Comparison of ENCODE assay signal across 23 mouse cellular contexts in the genomic region with DNA sequence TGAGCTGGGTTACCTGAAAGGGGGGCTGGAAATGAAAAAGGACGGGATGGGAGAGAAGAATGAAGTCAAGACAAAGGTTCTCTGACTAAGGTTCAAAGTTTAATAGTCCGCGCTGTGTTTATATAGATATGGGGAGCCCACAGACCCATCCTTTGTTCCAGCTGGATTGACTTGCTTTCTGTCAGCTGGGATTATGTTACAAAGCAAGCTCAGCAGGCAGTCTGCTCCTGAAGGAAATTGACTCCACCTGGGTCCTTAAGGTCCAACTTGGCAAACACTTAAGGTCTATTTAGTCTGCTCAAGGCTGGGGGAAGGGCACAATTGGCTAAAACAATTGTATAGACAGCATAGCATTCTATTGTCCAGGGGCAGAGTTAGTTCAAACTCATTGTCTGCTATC.
DNase-seq lines count a peak whose midpoint lies in the region; ATAC-seq and TF ChIP-seq lines count a peak whose summit lies in the region.
"Had no signal": no experiment of that assay in that cellular context is flagged by ENCODE, and none has a peak within 500 bp of the region (broad histone marks: within the 10 kb centered on the region; RNA-seq: fewer than 3 reads in every experiment).

No protein-coding gene starts in this region.

- no peak for DNase-seq in kidney, adult 11 months
- DNase-seq in lung, postnatal 0 days (ENCODE audit: low spot score): peak; percentile 26
- DNase-seq in lung, postnatal 10 days: no peak
- DNase-seq in embryo, embryonic 10.5 days (ENCODE audit: low spot score): peak; percentile 44
- no peak for DNase-seq in right cerebral cortex, postnatal 10 days (ENCODE audit: low spot score in 2 of 2)
- DNase-seq: adrenal gland, postnatal 14 days; cerebellum, adult 8-10 months; gastrocnemius, postnatal 36 days; kidney, postnatal 25 days; left cerebral cortex, postnatal 4 days; lung, adult 2 months; retina, postnatal 1 day; right cerebral cortex, postnatal 4 days had no signal

- no peaks in the 10 kb centered on the region for H3K9me3 ChIP-seq in kidney, embryonic 14.5 days (ENCODE audit: control insufficient read depth, low read length)
- H3K9me3 ChIP-seq in lung, postnatal 0 days (ENCODE audit: low read length): no peaks in the 10 kb centered on the region
- no peaks in the 10 kb centered on the region for H3K9me3 ChIP-seq in limb, embryonic 12.5 days
- no peaks in the 10 kb centered on the region for H3K9me3 ChIP-seq in forebrain, embryonic 16.5 days (ENCODE audit: control insufficient read depth, low read length)
- H3K9me3 ChIP-seq: heart, embryonic 10.5 days; hindbrain, embryonic 13.5 days; midbrain, embryonic 10.5 days had no signal

- H3K4me1 ChIP-seq in kidney, embryonic 14.5 days (ENCODE audit: control insufficient read depth, insufficient read depth, low read length): no peaks in the 10 kb centered on the region
- no peaks in the 10 kb centered on the region for H3K4me1 ChIP-seq in lung, postnatal 0 days (ENCODE audit: insufficient read depth, low read depth, low read length)
- H3K4me1 ChIP-seq in limb, embryonic 12.5 days (replicated peaks): 0 out of 2 replicates have a peak, but pooled peaks cover 5% of the 10 kb centered on the region
- H3K4me1 ChIP-seq in forebrain, embryonic 16.5 days (replicated peaks; ENCODE audit: control insufficient read depth, insufficient read depth, low read length): no peaks in the 10 kb centered on the region
- H3K4me1 ChIP-seq: heart, embryonic 10.5 days; hindbrain, embryonic 13.5 days; liver, embryonic 12.5 days; midbrain, embryonic 10.5 days had no signal

- no peak overlapping the region for H3K9ac ChIP-seq in kidney, embryonic 14.5 days (ENCODE audit: low read depth, low read length)
- no peak overlapping the region for H3K9ac ChIP-seq in lung, postnatal 0 days (replicated peaks; ENCODE audit: low read depth)
- no peak overlapping the region for H3K9ac ChIP-seq in limb, embryonic 12.5 days (replicated peaks)
- no peak overlapping the region for H3K9ac ChIP-seq in forebrain, embryonic 16.5 days (replicated peaks; ENCODE audit: low read depth, low read length)
- H3K9ac ChIP-seq: hindbrain, embryonic 13.5 days; liver, embryonic 12.5 days had no signal

- H3K36me3 ChIP-seq in kidney, embryonic 14.5 days (ENCODE audit: control insufficient read depth, insufficient read depth, low read length): no peaks in the 10 kb centered on the region
- H3K36me3 ChIP-seq in lung, postnatal 0 days (ENCODE audit: insufficient read depth, low read length): no peaks in the 10 kb centered on the region
- no peaks in the 10 kb centered on the region for H3K36me3 ChIP-seq in limb, embryonic 12.5 days
- no peaks in the 10 kb centered on the region for H3K36me3 ChIP-seq in forebrain, embryonic 16.5 days (ENCODE audit: control insufficient read depth, insufficient read depth)
- H3K36me3 ChIP-seq: heart, embryonic 10.5 days; hindbrain, embryonic 13.5 days; liver, embryonic 12.5 days; midbrain, embryonic 10.5 days had no signal

- H3K4me3 ChIP-seq in kidney, embryonic 14.5 days (ENCODE audit: low read length): no peak overlapping the region
- no peak overlapping the region for H3K4me3 ChIP-seq in lung, postnatal 0 days (ENCODE audit: low read depth, low read length)
- no peak overlapping the region for H3K4me3 ChIP-seq in limb, embryonic 12.5 days (replicated peaks)
- H3K4me3 ChIP-seq in forebrain, embryonic 16.5 days (replicated peaks; ENCODE audit: low read length): no peak overlapping the region
- H3K4me3 ChIP-seq: erythroblast, embryonic 14.5 days; heart, embryonic 10.5 days; hindbrain, embryonic 13.5 days; liver, embryonic 12.5 days; midbrain, embryonic 10.5 days had no signal

- WGBS in kidney, embryonic 14.5 days: 19% methylated on average over 3 of the region's 3 CpGs
- WGBS in lung, postnatal 0 days: 45% methylated on average over 3 of the region's 3 CpGs
- WGBS in limb, embryonic 12.5 days: 42% methylated on average over 3 of the region's 3 CpGs
- 53% methylated on average over 3 of the region's 3 CpGs for WGBS in forebrain, embryonic 16.5 days

- H3K27me3 ChIP-seq in kidney, embryonic 14.5 days (ENCODE audit: control insufficient read depth, insufficient read depth, low read length): no peaks in the 10 kb centered on the region
- H3K27me3 ChIP-seq in lung, postnatal 0 days (replicated peaks; ENCODE audit: insufficient read depth, low read length): no peaks in the 10 kb centered on the region
- no peaks in the 10 kb centered on the region for H3K27me3 ChIP-seq in limb, embryonic 12.5 days
- no peaks in the 10 kb centered on the region for H3K27me3 ChIP-seq in forebrain, embryonic 16.5 days (replicated peaks; ENCODE audit: control insufficient read depth, insufficient read depth, low read length)
- H3K27me3 ChIP-seq: hindbrain, embryonic 13.5 days; liver, embryonic 12.5 days; Patski had no signal

- no peak overlapping the region for H3K4me2 ChIP-seq in kidney, embryonic 14.5 days (replicated peaks; ENCODE audit: low read depth, low read length)
- no peak overlapping the region for H3K4me2 ChIP-seq in lung, postnatal 0 days (replicated peaks; ENCODE audit: low read depth, low read length)
- H3K4me2 ChIP-seq in limb, embryonic 12.5 days: no peak overlapping the region
- H3K4me2 ChIP-seq in forebrain, embryonic 16.5 days (ENCODE audit: low read length): no peak overlapping the region
- H3K4me2 ChIP-seq: hindbrain, embryonic 13.5 days; liver, embryonic 12.5 days had no signal

- no peak overlapping the region for H3K27ac ChIP-seq in kidney, embryonic 14.5 days (ENCODE audit: low read depth, low read length)
- no peak overlapping the region for H3K27ac ChIP-seq in lung, postnatal 0 days (ENCODE audit: low read length)
- H3K27ac ChIP-seq in limb, embryonic 12.5 days: no peak overlapping the region
- H3K27ac ChIP-seq in forebrain, embryonic 16.5 days (ENCODE audit: low read length): no peak overlapping the region
- H3K27ac ChIP-seq: heart, embryonic 10.5 days; hindbrain, embryonic 13.5 days; liver, embryonic 12.5 days; midbrain, embryonic 10.5 days had no signal

- no peak for TF ChIP-seq CTCF in lung, postnatal 0 days (IDR thresholded peaks at IDR 0.05)

- no peak for TF ChIP-seq EP300 in lung, postnatal 0 days (IDR thresholded peaks at IDR 0.05)

- ATAC-seq in kidney, embryonic 14.5 days (ENCODE audit: low FRiP score, low TSS enrichment): peak; percentile 91
- ATAC-seq in lung, postnatal 0 days: no peak
- ATAC-seq in limb, embryonic 12.5 days (ENCODE audit: insufficient number of reproducible peaks, insufficient read depth, low FRiP score, low TSS enrichment, low read depth): 0 out of 2 replicates have a peak, but pooled peaks have one; percentile 37
- no peak for ATAC-seq in forebrain, embryonic 16.5 days
- ATAC-seq: forebrain, embryonic 14.5 days; liver, embryonic 12.5 days; Patski had no signal

Comparison
In these comparisons a context has a peak if more than half of its experiments do, and no peak if none do; other contexts are left out.
1. DNase-seq: peak in lung, postnatal 0 days (single experiment) and embryo, embryonic 10.5 days (single experiment); none in kidney, adult 11 months (single experiment), lung, postnatal 10 days (single experiment) and right cerebral cortex, postnatal 10 days (0 of 2).
2. ATAC-seq: peak in kidney, embryonic 14.5 days (single experiment) and limb, embryonic 12.5 days (single experiment); none in lung, postnatal 0 days (single experiment) and forebrain, embryonic 16.5 days (single experiment).